Mouse (Mus musculus) myocyte (in vitro differentiated cells): Measurements from ENCODE around the gene Arvcf. TPM values are rescaled to one million over a fixed set of nuclear protein-coding genes. Genes with fewer than 3 reads are reported as not detected.

Experiments used
- H3K27me3 ChIP-seq: one replicate; pipeline ENCODE4 v1.6.1; 2011; ENCODE audit not compliant: control insufficient read depth, insufficient read depth, insufficient read length
- H3K36me3 ChIP-seq: one replicate; pipeline ENCODE4 v1.6.1; 2011; ENCODE audit not compliant: control insufficient read depth, insufficient read depth
- H3K4me2 ChIP-seq: one replicate; pipeline ENCODE4 v1.6.1; 2011; ENCODE audit warnings: low read depth, control low read depth
- H3K4me3 ChIP-seq: one replicate; pipeline ENCODE4 v1.5.1; 2011; ENCODE audit warnings: mild to moderate bottlenecking, control low read depth, moderate library complexity
- H3K79me2 ChIP-seq: one replicate; pipeline ENCODE4 v1.6.1; 2011; ENCODE audit not compliant: control insufficient read depth, insufficient read depth
- H3ac ChIP-seq: one replicate; pipeline ENCODE4 v1.6.1; 2011; ENCODE audit not compliant: control insufficient read depth, insufficient read length
- CEBPB ChIP-seq: IDR thresholded peaks from 2 replicates; pipeline ENCODE4 v1.6.1; 2011; ENCODE audit warnings: mild to moderate bottlenecking, moderate library complexity; ENCODE audit not compliant: poor library complexity, insufficient read depth, severe bottlenecking
- E2F4 ChIP-seq: IDR thresholded peaks from one replicate; pipeline ENCODE4 v1.6.1; 2011; ENCODE audit warnings: mild to moderate bottlenecking, control low read depth, moderate library complexity; ENCODE audit not compliant: insufficient read depth
- MAX ChIP-seq: IDR thresholded peaks from one replicate; pipeline ENCODE4 v1.6.1; 2011; ENCODE audit warnings: low read depth, mild to moderate bottlenecking, control low read depth
- MYOD1 ChIP-seq, 3 experiments: IDR thresholded peaks; one replicate each; pipeline ENCODE4 v1.6.1; 2011; ENCODE audit warnings: control low read depth in 2 of 3, low read depth in 2 of 3, mild to moderate bottlenecking in 2 of 3, moderate library complexity in 1 of 3; ENCODE audit not compliant: insufficient read length in 2 of 3, control insufficient read depth in 1 of 3
- MYOG ChIP-seq, 3 experiments: IDR thresholded peaks; one replicate each; pipeline ENCODE4 v1.6.1; 2011; ENCODE audit warnings: control low read depth in 2 of 3, low read depth in 2 of 3, mild to moderate bottlenecking in 2 of 3; ENCODE audit not compliant: insufficient read length in 2 of 3, control insufficient read depth in 1 of 3, insufficient read depth in 1 of 3
- POLR2A ChIP-seq: IDR thresholded peaks from one replicate; pipeline ENCODE4 v1.6.1; 2011; ENCODE audit warnings: low read depth, mild to moderate bottlenecking, control low read depth, moderate library complexity; ENCODE audit not compliant: insufficient read length
- POLR2AphosphoS2 ChIP-seq: IDR thresholded peaks from one replicate; pipeline ENCODE4 v1.6.1; 2011; ENCODE audit warnings: low read depth, control low read depth; ENCODE audit not compliant: insufficient read length
- REST ChIP-seq: IDR thresholded peaks from one replicate; pipeline ENCODE4 v1.6.1; 2011; ENCODE audit warnings: mild to moderate bottlenecking, control low read depth, moderate library complexity; ENCODE audit not compliant: insufficient read depth, insufficient read length
- SRF ChIP-seq: IDR thresholded peaks from one replicate; pipeline ENCODE4 v1.6.1; 2011; ENCODE audit warnings: low read depth; ENCODE audit not compliant: control insufficient read depth, insufficient read length
- TCF12 ChIP-seq: IDR thresholded peaks from one replicate; pipeline ENCODE4 v1.6.1; 2011; ENCODE audit warnings: mild to moderate bottlenecking, control low read depth; ENCODE audit not compliant: poor library complexity, insufficient read depth, severe bottlenecking
- TCF3 ChIP-seq: IDR thresholded peaks from one replicate; pipeline ENCODE4 v1.6.1; 2011; ENCODE audit warnings: low read depth, control low read depth; ENCODE audit not compliant: insufficient read length
- USF1 ChIP-seq: IDR thresholded peaks from one replicate; pipeline ENCODE4 v1.6.1; 2011; ENCODE audit warnings: low read depth, mild to moderate bottlenecking, control low read depth, moderate library complexity
- polyA plus RNA-seq: library from polyadenylated mRNA; unstranded; fragments of >200 nt; fragmentation: generic; extraction: Trizol; gene quantifications from one replicate; pipeline ENCODE4 v1.2.1, GENCODE M21; 2012; ENCODE audit warnings: missing spikeins

Arvcf gene
- polyA plus RNA-seq, 1 experiment: 7.6 TPM

GRCm38 (mm10) chr16:18447243-18447642, 99.3 kb downstream of the Arvcf start:
- H3ac ChIP-seq: no peak overlapping the region

DNA sequence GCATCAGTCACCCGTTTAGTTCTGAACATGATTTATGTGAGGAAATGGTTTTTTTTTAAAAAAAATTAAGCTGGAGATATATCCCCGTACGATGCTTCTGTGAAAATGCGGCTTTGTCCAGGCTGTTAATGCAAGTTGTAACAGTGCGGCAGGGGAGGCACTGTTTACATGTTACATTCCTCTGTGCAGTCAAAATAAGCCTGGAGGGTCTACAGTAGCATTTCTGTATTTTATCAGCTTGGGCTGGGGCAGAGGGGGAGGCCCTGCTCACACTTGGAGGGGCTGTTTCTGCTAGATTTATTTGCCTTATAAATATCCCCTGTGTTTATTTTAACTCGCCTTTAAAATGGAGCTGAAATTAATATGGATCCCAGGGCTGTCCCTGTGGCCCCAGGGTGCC, 100.1 kb downstream of the Arvcf start:
- no peak overlapping the region for H3ac ChIP-seq
- TF ChIP-seq MAX (no peak), MYOD1 (IDR thresholded peaks at IDR 0.05; ENCODE audit: control insufficient read depth in 1 of 3, insufficient read length in 2 of 3, low read depth in 2 of 3) (no peak), POLR2A (no peak), USF1 (no peak), TCF12 (no peak), E2F4 (no peak), SRF (no peak), POLR2AphosphoS2 (no peak), REST (no peak), CEBPB (no peak), MYOG (IDR thresholded peaks at IDR 0.05; ENCODE audit: control insufficient read depth in 1 of 3, insufficient read depth in 1 of 3, insufficient read length in 2 of 3, low read depth in 2 of 3) (no peak), TCF3 (no peak)
- H3K4me3 ChIP-seq: no peak overlapping the region
- H3K79me2 ChIP-seq: no peaks in the 10 kb centered on the region
- H3K27me3 ChIP-seq: no peaks in the 10 kb centered on the region
- H3K4me2 ChIP-seq: no peak overlapping the region
- H3K36me3 ChIP-seq: no peaks in the 10 kb centered on the region

More at GRCm38 (mm10) chr16:18447243-18447642, 99.3 kb downstream of the Arvcf start:
- TF ChIP-seq SRF: no peak
- no peak for TF ChIP-seq REST
- no peak for TF ChIP-seq TCF3
- TF ChIP-seq USF1: no peak
- no peak for TF ChIP-seq POLR2A
- TF ChIP-seq CEBPB: no peak
- TF ChIP-seq MYOD1 (IDR thresholded peaks at IDR 0.05; ENCODE audit: control insufficient read depth in 1 of 3, insufficient read length in 2 of 3, low read depth in 2 of 3): no peak
- no peak for TF ChIP-seq E2F4
- TF ChIP-seq TCF12: no peak
- no peak for TF ChIP-seq POLR2AphosphoS2
- TF ChIP-seq MYOG (IDR thresholded peaks at IDR 0.05; ENCODE audit: control insufficient read depth in 1 of 3, insufficient read depth in 1 of 3, insufficient read length in 2 of 3, low read depth in 2 of 3): no peak
- no peak for TF ChIP-seq MAX
- H3K79me2 ChIP-seq: no peaks in the 10 kb centered on the region
- no peaks in the 10 kb centered on the region for H3K36me3 ChIP-seq
- no peak overlapping the region for H3K4me3 ChIP-seq
- H3K27me3 ChIP-seq: no peaks in the 10 kb centered on the region
- H3K4me2 ChIP-seq: no peak overlapping the region

- no peak for TF ChIP-seq POLR2AphosphoS2
- no peak for TF ChIP-seq USF1
- TF ChIP-seq CEBPB: no peak
- TF ChIP-seq E2F4: no peak
- TF ChIP-seq MAX: no peak
- TF ChIP-seq SRF: no peak
- TF ChIP-seq POLR2A: no peak
- no peak for TF ChIP-seq TCF3
- no peak for TF ChIP-seq TCF12
- TF ChIP-seq MYOD1 (IDR thresholded peaks at IDR 0.05; ENCODE audit: control insufficient read depth in 1 of 3, insufficient read length in 2 of 3, low read depth in 2 of 3): no peak
- TF ChIP-seq MYOG (IDR thresholded peaks at IDR 0.05; ENCODE audit: control insufficient read depth in 1 of 3, insufficient read depth in 1 of 3, insufficient read length in 2 of 3, low read depth in 2 of 3): no peak
- TF ChIP-seq REST: no peak
- H3K79me2 ChIP-seq: no peaks in the 10 kb centered on the region
- H3K36me3 ChIP-seq: no peaks in the 10 kb centered on the region
- H3K4me3 ChIP-seq: no peak overlapping the region
- no peak overlapping the region for H3ac ChIP-seq
- no peak overlapping the region for H3K4me2 ChIP-seq
- H3K27me3 ChIP-seq: no peaks in the 10 kb centered on the region
Measured at GRCm38 (mm10) chr16:18449005-18449404, 101.0 kb downstream of the Arvcf start.

DNA sequence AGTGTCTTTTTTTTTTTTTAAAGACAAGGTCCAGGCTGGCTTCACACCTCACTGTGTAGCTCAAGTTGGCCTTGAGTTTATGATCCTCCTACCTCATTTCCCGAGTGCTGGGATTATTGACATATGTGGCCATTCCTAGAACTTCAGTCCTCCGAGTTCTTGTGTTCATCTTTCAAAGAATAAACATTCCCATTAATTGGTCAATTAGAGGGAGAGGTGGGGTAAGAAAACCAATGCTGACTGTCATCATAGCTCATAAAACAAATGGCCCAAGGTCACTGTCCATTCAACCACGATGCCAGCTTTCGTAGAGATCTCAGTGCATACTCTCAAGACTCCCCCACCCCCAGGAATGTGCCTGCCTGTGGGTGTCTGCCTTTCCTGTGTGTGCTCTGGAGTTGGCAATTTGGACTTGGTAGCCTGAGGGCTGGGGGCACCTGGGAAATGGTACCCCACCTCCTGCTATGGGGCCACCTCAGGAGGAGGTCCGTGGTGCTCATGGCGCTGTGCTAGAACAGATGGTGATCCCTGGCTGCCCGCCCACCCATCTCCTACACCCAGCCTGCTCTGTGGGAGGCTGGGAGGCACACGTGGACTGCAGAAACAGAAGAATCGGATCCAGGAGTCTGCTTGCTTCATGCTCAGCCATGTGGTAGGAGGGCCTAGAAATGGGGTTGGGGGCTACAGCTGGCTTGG, 103.7 kb downstream of the Arvcf start:
- no peak overlapping the region for H3ac ChIP-seq
- no peaks in the 10 kb centered on the region for H3K36me3 ChIP-seq
- no peak overlapping the region for H3K4me3 ChIP-seq
- TF ChIP-seq MYOD1 (IDR thresholded peaks at IDR 0.05; ENCODE audit: control insufficient read depth in 1 of 3, insufficient read length in 2 of 3, low read depth in 2 of 3) (peak in 1 of 3 experiments; percentile 16), SRF (no peak)
- H3K27me3 ChIP-seq: no peaks in the 10 kb centered on the region
- no peak overlapping the region for H3K4me2 ChIP-seq
- H3K79me2 ChIP-seq: no peaks in the 10 kb centered on the region

- H3ac ChIP-seq: no peak overlapping the region
- no peaks in the 10 kb centered on the region for H3K36me3 ChIP-seq
- H3K4me3 ChIP-seq: no peak overlapping the region
- no peaks in the 10 kb centered on the region for H3K79me2 ChIP-seq
- H3K4me2 ChIP-seq: no peak overlapping the region
- no peaks in the 10 kb centered on the region for H3K27me3 ChIP-seq
- no peak for TF ChIP-seq TCF12
- TF ChIP-seq REST: no peak
- TF ChIP-seq MAX: no peak
- no peak for TF ChIP-seq MYOG (IDR thresholded peaks at IDR 0.05; ENCODE audit: control insufficient read depth in 1 of 3, insufficient read depth in 1 of 3, insufficient read length in 2 of 3, low read depth in 2 of 3)
- no peak for TF ChIP-seq E2F4
Measured at GRCm38 (mm10) chr16:18452361-18452862, 104.4 kb downstream of the Arvcf start.
